Mouse (Mus musculus) retina, postnatal 7 days (tissue): Measurements from ENCODE around the gene Adgrv1.

Experiments
- DNase-seq: peaks from one replicate; pipeline ENCODE4 v3.0.0-alpha.2; 2012; ENCODE audit warnings: low read depth, low spot score

Adgrv1 gene

GRCm38 (mm10) chr13:81425111-81425510, 207.8 kb downstream of the Adgrv1 start:
- DNase-seq: no peak

- no peak for DNase-seq
Measured at GRCm38 (mm10) chr13:81424002-81424401, 209.0 kb downstream of the Adgrv1 start.

DNA sequence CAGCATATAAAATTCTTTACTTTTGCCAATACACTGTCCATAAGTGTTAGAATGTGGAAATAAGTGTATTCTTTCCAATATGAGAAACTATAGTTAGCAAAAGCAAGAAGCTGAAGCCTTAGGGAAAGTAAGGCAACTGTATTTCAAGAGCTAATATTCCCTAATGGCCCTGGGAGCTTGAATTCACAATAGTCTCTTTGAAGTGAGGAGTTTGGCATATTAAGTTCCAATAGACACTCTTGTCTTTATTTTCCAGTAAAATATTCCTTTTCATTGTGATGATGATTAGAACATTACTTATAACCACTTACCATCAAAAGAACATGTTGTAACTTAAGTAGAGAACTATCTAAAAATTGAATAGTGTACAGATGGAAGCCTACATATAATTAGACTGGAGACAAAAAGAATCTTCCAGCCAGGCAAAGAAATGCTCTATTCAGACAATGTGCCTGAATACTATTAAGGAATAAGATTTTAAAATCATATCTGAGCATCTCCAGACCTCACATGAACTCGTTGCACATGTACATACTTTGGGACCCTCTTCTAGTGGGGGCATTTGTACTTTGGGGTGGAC, 225.0 kb downstream of the Adgrv1 start:
- no peak for DNase-seq

DNA sequence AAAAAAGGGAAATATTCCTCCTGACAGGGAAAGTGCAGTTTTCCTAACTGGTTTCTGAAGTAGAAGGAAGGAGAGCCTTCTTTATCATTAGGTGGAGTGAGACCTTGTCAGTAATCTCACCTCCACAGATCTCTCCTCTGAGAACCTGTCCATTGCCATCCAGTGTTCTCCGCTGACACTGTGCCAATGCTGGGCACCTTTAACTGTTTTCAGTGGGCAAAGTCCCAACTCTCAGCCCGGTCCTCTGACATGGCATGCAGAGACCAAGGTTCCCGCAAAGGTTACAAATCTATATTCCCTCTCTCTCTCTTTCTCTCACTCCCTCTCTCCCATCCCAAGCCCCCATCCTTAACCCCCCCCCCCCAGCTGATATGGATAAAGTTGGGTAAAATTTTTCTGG, 230.1 kb downstream of the Adgrv1 start:
- DNase-seq: no peak

- no peak for DNase-seq
Measured at GRCm38 (mm10) chr13:81402191-81402590, 230.8 kb downstream of the Adgrv1 start.

- DNase-seq: no peak
Measured at GRCm38 (mm10) chr13:81401742-81402141, 231.2 kb downstream of the Adgrv1 start.

DNA sequence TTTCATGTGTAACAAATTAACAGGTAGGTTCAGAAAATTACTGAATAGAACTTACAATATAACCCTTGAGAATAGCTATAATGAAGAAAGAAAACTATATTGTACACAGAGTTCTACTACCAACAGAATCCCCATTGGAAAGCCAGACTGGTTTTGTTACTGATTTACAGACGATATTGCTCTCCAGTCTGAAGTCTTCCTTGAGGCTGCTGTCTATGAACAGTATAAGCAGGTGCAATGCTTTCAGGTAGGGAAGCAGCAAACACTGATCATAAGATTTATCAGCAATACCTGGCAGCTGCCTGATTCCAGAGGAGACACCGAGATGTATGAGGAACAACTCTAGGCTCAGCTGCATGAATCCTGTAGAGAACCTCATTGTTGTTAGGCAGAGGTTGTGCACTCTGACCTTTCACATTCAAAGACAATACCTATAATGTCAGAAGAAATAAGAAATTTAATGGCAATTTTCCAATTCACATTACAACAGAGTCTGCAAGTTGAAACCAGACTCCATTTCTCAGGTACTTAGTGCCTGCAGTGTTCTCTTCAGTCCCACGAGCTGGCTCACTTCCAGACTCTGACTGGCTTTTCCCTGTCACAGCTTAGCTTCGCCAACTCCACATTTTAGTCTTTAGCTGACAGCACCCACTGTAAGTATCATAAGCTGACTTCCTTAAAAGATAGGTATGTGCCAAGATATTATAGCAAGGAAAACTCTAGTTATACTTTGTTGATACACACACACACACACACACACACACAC, 247.2 kb downstream of the Adgrv1 start:
- no peak for DNase-seq

GRCm38 (mm10) chr13:81381835-81382234, 251.1 kb downstream of the Adgrv1 start:
- no peak for DNase-seq

DNA sequence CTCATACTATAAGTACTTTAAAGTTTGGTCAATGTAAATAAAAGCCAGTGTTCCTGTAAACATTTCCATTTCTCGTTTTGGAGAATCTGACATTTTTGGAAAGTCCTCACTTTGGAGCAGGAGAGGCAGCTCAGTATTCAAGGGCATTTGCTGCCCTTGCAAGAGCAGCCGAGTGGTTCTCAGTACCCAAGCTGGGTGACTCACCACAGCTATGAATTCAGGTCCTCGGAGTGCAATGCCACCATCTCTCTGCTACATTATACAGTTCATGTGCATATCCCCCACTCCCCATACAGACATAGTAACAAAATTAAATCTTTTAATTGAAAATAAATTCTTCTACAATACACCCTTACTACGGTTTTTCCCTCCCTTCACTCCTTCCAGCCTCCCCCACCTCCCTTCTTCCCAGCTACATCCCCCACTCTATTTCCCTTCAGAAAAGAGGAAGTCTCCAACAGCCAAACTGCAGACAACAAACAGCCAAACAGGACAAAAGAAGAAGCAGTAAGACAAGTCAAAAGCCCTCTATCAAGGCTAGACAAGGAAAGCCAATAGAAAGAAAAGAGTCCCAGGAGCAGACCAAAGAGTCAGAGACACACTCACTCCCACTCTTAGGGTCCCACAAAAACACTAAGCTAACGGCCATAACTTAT, 262.0 kb downstream of the Adgrv1 start:
- DNase-seq: no peak

DNA sequence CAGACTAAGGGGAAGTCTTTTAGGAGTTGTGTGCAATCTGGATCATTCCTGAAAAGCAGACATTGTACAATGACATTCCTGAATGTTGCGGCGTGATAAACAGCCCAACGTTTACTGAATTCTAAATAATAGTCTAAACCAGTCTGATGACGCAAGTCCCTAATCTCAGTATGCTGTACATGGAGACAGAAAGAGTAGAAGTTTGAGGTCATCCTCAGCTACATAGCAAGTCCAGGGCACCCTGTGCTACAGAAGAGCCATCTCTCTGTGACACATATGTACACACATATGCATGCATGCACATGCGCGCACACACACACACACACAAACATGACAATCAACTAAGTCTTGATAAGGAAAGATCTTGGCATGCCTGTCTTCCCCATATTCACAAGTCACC, 262.8 kb downstream of the Adgrv1 start:
- DNase-seq: no peak

GRCm38 (mm10) chr13:81369564-81369963, 263.4 kb downstream of the Adgrv1 start:
- no peak for DNase-seq

GRCm38 (mm10) chr13:81368987-81369386, 264.0 kb downstream of the Adgrv1 start:
- DNase-seq: no peak

DNA sequence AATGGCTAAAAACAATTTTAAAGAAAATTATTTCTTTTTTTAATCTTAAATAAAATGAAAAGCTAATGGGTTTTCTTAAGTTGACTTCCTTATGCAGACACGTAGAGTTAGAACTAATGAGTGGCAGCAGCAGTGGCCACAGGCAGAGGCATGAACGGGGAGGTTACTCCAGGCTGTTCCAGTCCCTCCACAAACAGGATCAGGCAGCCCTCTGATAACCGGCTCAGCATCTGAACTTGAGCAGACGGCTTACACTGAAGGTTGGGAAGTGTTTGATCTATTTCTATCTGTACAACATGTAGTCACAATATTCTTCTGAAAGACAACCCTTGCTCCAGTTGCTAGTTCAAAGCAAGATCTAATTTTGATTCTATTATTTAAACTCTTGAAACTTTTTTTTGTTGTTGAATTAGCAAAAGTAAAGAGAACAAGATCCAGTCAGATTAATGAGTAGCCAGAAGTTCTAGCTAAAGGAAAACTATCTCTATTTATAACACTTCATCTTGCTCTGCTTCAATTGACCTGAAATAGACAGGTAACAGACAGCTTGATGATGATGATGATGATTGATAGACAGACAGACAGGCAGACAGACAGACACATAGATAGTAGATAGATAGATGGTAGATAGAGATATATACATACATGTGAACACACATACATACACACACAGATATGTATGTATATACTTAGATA, 265.1 kb downstream of the Adgrv1 start:
- DNase-seq: no peak

DNA sequence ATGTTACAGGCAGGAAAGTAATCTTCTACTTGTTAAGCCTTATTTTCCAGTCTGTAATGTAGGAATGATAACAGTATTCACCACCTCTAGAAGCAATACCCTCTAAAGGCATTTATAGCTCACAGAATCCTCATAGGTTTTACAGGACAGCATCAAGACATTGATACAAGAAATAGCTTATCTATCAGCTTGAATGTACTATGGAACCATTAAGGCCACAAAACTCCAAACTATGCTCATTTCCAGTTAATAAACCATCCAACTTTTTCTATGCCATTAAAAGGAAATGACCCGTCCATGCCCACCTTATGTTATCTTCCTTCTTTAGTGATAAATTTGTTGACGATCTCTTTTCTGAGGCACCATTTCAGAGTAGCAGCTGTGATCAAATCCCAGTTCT, 272.6 kb downstream of the Adgrv1 start:
- no peak for DNase-seq

DNA sequence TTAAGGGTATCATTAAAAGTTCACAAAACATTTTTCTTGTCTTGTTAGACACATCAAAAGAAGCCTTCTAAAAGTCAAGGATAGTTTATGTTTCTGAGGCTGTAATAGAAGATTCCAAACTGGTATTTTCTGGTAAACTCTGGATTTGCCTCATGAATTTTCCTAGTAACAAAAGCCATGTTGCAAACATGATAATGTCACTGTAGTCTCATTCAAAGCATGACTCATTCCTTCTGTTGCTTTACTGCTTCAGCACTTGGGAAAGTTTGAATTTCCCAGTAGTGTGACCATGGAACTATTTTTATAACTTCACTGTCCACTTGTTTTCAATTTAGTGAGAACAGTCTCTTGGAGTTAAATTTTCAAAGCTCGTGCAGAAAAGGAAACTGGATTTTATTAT, 274.2 kb downstream of the Adgrv1 start:
- no peak for DNase-seq

DNA sequence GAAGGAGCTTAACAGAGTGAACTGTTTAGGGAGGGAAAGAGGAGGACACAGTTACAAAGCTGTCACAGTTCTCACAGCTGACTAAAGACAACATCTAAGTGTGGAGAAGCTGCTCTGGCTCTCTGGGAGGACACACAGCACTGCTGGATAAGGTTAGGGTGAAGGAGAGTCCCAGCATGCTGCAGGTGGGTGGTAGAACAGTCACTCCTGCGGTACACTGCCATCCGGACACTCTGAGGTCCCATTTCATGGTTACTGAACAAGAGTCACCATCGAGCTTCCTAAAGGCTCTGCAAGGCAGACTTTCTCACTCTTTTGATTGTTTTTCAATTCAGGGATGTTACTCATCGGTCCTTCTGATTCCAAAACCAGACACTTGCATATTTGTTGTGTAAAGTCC, 274.6 kb downstream of the Adgrv1 start:
- no peak for DNase-seq

GRCm38 (mm10) chr13:81357215-81357614, 275.7 kb downstream of the Adgrv1 start:
- DNase-seq: no peak

- no peak for DNase-seq
Measured at GRCm38 (mm10) chr13:81354587-81354986, 278.4 kb downstream of the Adgrv1 start.

DNA sequence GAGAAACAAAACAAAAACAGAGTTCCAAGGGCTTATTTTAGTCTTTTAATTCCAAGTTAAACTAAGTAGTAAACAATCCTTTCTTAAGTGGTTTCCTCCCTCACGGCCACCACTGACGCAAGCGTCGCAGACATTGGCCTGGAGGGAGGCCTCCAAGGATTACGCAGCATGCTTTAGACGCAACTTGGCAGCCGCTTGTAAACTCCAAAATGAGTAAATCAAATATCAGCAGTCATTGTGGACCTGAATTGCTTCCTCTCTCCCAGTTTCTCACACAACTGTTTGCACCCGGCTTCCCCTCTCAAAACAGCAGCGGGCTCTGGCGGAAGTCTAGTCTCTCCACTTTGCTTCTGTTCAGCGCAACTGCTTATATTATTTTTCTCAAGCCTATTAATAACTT, 280.7 kb downstream of the Adgrv1 start:
- DNase-seq: no peak

DNA sequence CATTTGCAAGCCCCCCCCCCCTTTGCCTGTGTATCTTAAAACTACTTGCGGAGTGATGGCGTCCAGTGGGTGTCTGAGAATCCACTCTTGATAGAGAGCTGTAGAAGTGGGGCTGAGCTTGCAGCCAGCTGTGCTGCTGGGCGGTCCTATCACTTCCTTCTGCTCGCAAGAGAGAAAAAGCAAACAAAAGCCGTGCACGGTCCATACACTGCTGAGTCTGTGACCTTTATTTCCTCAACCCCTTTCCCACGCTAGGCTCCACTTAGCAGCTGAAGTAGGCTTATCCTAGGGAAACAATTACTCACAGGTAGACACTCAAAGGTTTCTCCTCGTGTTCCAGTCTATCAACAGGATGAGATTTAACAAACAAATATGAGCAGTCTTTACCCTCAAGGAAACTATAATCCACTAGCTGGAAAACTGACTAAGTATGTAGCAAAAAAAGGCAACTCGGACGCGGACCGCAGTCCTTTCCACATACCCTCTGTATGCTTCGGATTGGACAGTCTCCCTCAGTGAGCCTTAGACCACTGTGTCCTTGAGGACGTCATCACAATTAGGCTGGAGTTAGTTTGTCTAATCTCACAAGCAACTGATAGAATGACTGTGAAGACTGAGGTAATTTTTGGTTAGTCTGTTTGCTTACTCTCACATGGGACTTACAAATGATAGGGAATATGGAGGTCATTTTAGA, 281.3 kb downstream of the Adgrv1 start:
- no peak for DNase-seq

GRCm38 (mm10) chr13:81347261-81347980, 285.5 kb downstream of the Adgrv1 start:
- DNase-seq: no peak
